Comparison of ENCODE assay signal across 8 mouse cellular contexts in genomic region chrX:52912826-52913701, GRCm38 (mm10). TPM values are rescaled to one million over a fixed set of nuclear protein-coding genes. Genes with fewer than 3 reads are reported as not detected.
DNase-seq lines count a peak whose midpoint lies in the region; ATAC-seq and TF ChIP-seq lines count a peak whose summit lies in the region.

No protein-coding gene starts in this region.

- peak overlapping the region; percentile 84 for H3K4me3 ChIP-seq in kidney, adult 2 months (ENCODE audit: insufficient read depth, low read depth, low read length)
- peak overlapping the region; percentile 85 to 96 for H3K4me3 ChIP-seq in ES-E14 (ENCODE audit: insufficient read depth in 1 of 2, low read depth in 1 of 2, low read length in 2 of 2, poor library complexity in 1 of 2, severe bottlenecking in 1 of 2)
- peak overlapping the region; percentile 64 for H3K4me3 ChIP-seq in embryonic facial prominence, embryonic 14.5 days (ENCODE audit: low read depth, low read length)
- peak overlapping the region; percentile 59 for H3K4me3 ChIP-seq in midbrain, postnatal 0 days (ENCODE audit: low read depth, low read length)

- TF ChIP-seq POLR2A in kidney, adult 2 months (IDR thresholded peaks at IDR 0.05; ENCODE audit: low read depth, low read length): no peak

- in situ Hi-C loops in ES-E14 (cut with MboI; ENCODE audit: low sequenced_read_pairs in 2 of 2, unreplicated experiment in 2 of 2): no loop called here

- no peaks in the 10 kb centered on the region for H3K9me3 ChIP-seq in ES-E14 (ENCODE audit: control insufficient read depth, insufficient read depth, low read depth, low read length)
- no peaks in the 10 kb centered on the region for H3K9me3 ChIP-seq in embryonic facial prominence, embryonic 14.5 days (ENCODE audit: control insufficient read depth, low read length)
- H3K9me3 ChIP-seq in midbrain, postnatal 0 days (ENCODE audit: low read length): no peaks in the 10 kb centered on the region

- H3K4me2 ChIP-seq in embryonic facial prominence, embryonic 14.5 days (ENCODE audit: low read depth, low read length): peak overlapping the region; percentile 51
- H3K4me2 ChIP-seq in midbrain, postnatal 0 days (ENCODE audit: low read depth, low read length, poor library complexity, severe bottlenecking): peak overlapping the region; percentile 43

- H3K36me3 ChIP-seq in kidney, adult 2 months (ENCODE audit: control insufficient read depth, insufficient read depth, low read length): no peaks in the 10 kb centered on the region
- no peaks in the 10 kb centered on the region for H3K36me3 ChIP-seq in ES-E14 (ENCODE audit: control insufficient read depth, insufficient read depth, low read length, poor library complexity, severe bottlenecking)
- no peaks in the 10 kb centered on the region for H3K36me3 ChIP-seq in embryonic facial prominence, embryonic 14.5 days (ENCODE audit: control insufficient read depth, insufficient read depth, low read length)
- H3K36me3 ChIP-seq in midbrain, postnatal 0 days (ENCODE audit: insufficient read depth, low read length): no peaks in the 10 kb centered on the region

- H3K4me1 ChIP-seq in kidney, adult 2 months (ENCODE audit: control insufficient read depth, insufficient read depth, low read length): no peaks in the 10 kb centered on the region
- H3K4me1 ChIP-seq in ES-E14 (ENCODE audit: control insufficient read depth in 2 of 2, insufficient read depth in 2 of 2, low read length in 2 of 2, poor library complexity in 1 of 2): no peaks in the 10 kb centered on the region
- H3K4me1 ChIP-seq in embryonic facial prominence, embryonic 14.5 days (ENCODE audit: control insufficient read depth, insufficient read depth, low read length): no peaks in the 10 kb centered on the region
- H3K4me1 ChIP-seq in midbrain, postnatal 0 days (ENCODE audit: insufficient read depth, low read length): no peaks in the 10 kb centered on the region

- WGBS in kidney, adult 2 months: 1% methylated on average over 31 of the region's 31 CpGs
- 24% methylated on average over 31 of the region's 31 CpGs for WGBS in embryonic facial prominence, embryonic 14.5 days
- 20% methylated on average over 31 of the region's 31 CpGs for WGBS in midbrain, postnatal 0 days

- peak overlapping the region; percentile 93; the same call in 1 of the 2 replicates for H3K9ac ChIP-seq in ES-E14 (ENCODE audit: insufficient read depth, low read depth, low read length, poor library complexity, severe bottlenecking)
- peak overlapping the region; percentile 84 for H3K9ac ChIP-seq in embryonic facial prominence, embryonic 14.5 days (ENCODE audit: low read depth, low read length)
- H3K9ac ChIP-seq in midbrain, postnatal 0 days (replicated peaks; ENCODE audit: low read length, poor library complexity, severe bottlenecking): peak overlapping the region; percentile 77

- ATAC-seq in embryonic facial prominence, embryonic 14.5 days (ENCODE audit: low read depth): no peak
- ATAC-seq in inflammation-experienced regulatory T-cells, adult 6 months: peak; percentile 17
- no peak for ATAC-seq in midbrain, postnatal 0 days (ENCODE audit: low FRiP score)

- peak; percentile 6 for DNase-seq in kidney, adult 2 months
- no peak for DNase-seq in kidney, adult 8-10 months
- no peak for DNase-seq in ES-E14 (ENCODE audit: low read depth, low spot score)
- DNase-seq in embryonic facial prominence, embryonic 14.5 days (ENCODE audit: low spot score): peak; percentile 4
- peak; percentile 5 for DNase-seq in midbrain, postnatal 0 days (ENCODE audit: low spot score)
- DNase-seq in right cerebral cortex, postnatal 36 days (ENCODE audit: low spot score in 2 of 2): no peak
- DNase-seq in frontal cortex, postnatal 14 days (ENCODE audit: low spot score in 2 of 2): no peak

- no peaks in the 10 kb centered on the region for H3K27me3 ChIP-seq in kidney, adult 2 months (replicated peaks; ENCODE audit: control insufficient read depth, insufficient read depth, low read length)
- H3K27me3 ChIP-seq in embryonic facial prominence, embryonic 14.5 days (replicated peaks; ENCODE audit: control insufficient read depth, insufficient read depth, low read length): no peaks in the 10 kb centered on the region
- no peaks in the 10 kb centered on the region for H3K27me3 ChIP-seq in midbrain, postnatal 0 days (ENCODE audit: insufficient read depth, low read length)

- no peak for TF ChIP-seq CTCF in kidney, adult 2 months (conservative IDR thresholded peaks at IDR 0.05; ENCODE audit: insufficient read depth, insufficient read length, low read depth, low read length)
- no peak for TF ChIP-seq CTCF in midbrain, postnatal 0 days (IDR thresholded peaks at IDR 0.05)

- H3K27ac ChIP-seq in kidney, adult 2 months (ENCODE audit: insufficient read depth, low read depth, low read length): peak overlapping the region; percentile 16; the same call in 1 of the 2 replicates
- H3K27ac ChIP-seq in ES-E14 (ENCODE audit: insufficient read depth, low read depth, low read length, poor library complexity, severe bottlenecking): no peak overlapping the region
- H3K27ac ChIP-seq in embryonic facial prominence, embryonic 14.5 days (replicated peaks; ENCODE audit: low read depth, low read length): peak overlapping the region; percentile 91; the same call in 1 of the 2 replicates
- H3K27ac ChIP-seq in midbrain, postnatal 0 days (ENCODE audit: low read depth, low read length): peak overlapping the region; percentile 89

TF ChIP-seq in ES-E14, 5 proteins besides CTCF, POLR2A, EP300 and RAD21:
- no peak for TF ChIP-seq ZNF384 (IDR thresholded peaks at IDR 0.05; ENCODE audit: low read depth, low read length)
- TF ChIP-seq CHD2 (IDR thresholded peaks at IDR 0.05; ENCODE audit: low read depth, low read length): no peak
- TF ChIP-seq HCFC1 (IDR thresholded peaks at IDR 0.05; ENCODE audit: borderline replicate concordance, insufficient read depth, low read length): no peak
- TF ChIP-seq ZC3H11A (IDR thresholded peaks at IDR 0.05; ENCODE audit: borderline replicate concordance, low read depth, low read length): no peak
- no peak for TF ChIP-seq MAFK (IDR thresholded peaks at IDR 0.05; ENCODE audit: insufficient read depth, low read depth, low read length)

RNA-seq across cellular contexts. Expression of gene Phf6, which starts 1.0 kb away (rescaled TPM):
- 1.4 and 2.4 TPM in 2 replicates for polyA plus RNA-seq in kidney, adult 2 months (2012; rRNA removed)
- 11.3 and 14.3 TPM in 2 replicates for total RNA-seq in ES-E14 (2012; rRNA removed)
- 37.1 and 39.7 TPM in 2 replicates for polyA plus RNA-seq in embryonic facial prominence, embryonic 14.5 days (2014; fragmentation: Nextera tagmentation; extraction: Ambion mirVana)
- 10 to 100 TPM; 34.0 to 47.1 (median 38.5) TPM for polyA plus RNA-seq in inflammation-experienced regulatory T-cells, adult 6 months (2017; shearing (Covaris generic))
- total RNA-seq in midbrain, postnatal 0 days (2014; rRNA removed): 44.9 and 45.3 TPM in 2 replicates
- 37.1 and 40.6 TPM in 2 replicates for polyA plus RNA-seq in midbrain, postnatal 0 days (2015; fragmentation: Nextera tagmentation; extraction: Ambion mirVana)

Comparison
In these comparisons a context has a peak if more than half of its experiments do, and no peak if none do; other contexts are left out.
1. DNase-seq: peak in kidney, adult 2 months (single experiment), embryonic facial prominence, embryonic 14.5 days (single experiment) and midbrain, postnatal 0 days (single experiment); none in kidney, adult 8-10 months (0 of 2), ES-E14 (single experiment), right cerebral cortex, postnatal 36 days (0 of 2) and frontal cortex, postnatal 14 days (0 of 2).
2. RNA of gene Phf6, which starts 1.0 kb away (polyA plus RNA-seq): 37.1 to 40.6 TPM in midbrain, postnatal 0 days, 34.0 to 47.1 TPM in inflammation-experienced regulatory T-cells, adult 6 months and 37.1 to 39.7 TPM in embryonic facial prominence, embryonic 14.5 days; 1.4 to 2.4 TPM in kidney, adult 2 months; every median in the first group is over 10 times any median in the second.
3. Peak in every context shown above with its lines, with median percentiles within 50 percentile points of each other: H3K4me3 ChIP-seq and H3K9ac ChIP-seq.